8 mouse cellular contexts compared by ENCODE assay signal in the genomic region with DNA sequence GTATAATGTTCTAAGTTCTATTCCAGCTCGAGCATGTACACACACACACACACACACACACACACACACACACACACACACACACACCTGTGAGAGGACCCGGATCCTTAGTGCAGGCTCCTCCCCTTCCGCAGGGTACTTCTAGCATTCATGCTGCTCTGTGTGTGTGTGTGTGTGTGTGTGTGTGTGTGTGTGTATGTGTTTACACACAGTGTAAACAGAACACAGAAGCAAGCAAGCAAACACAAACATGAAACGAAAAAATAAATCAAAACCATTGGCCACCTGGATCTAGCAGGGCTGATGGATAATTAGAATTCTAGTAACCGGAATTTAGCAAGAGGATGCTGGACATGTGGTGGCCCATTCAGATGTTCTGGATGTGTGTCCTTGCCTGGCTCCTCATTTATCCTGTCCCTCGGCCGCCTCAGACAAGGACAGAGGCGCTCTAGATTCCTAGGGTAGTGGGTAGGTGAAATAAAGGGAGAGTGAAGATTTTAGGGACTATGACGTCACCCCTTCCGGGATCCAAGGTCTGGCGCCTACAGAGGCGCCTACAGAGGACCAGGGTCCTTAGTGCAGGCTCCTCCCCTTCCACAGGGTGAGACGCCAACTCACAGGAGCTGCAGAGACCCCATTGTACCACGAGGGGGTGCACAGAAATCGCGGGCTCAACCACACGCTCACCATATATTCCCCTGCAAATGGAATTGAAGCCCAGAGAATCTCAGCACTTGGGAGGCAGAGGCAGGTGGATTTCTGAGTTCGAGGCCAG. TPM values are rescaled to one million over a fixed set of nuclear protein-coding genes. Genes with fewer than 3 reads are reported as not detected.
DNase-seq lines count a peak whose midpoint lies in the region; ATAC-seq lines count a peak whose summit lies in the region.

No protein-coding gene starts in this region.

- H3K9ac ChIP-seq in embryonic facial prominence, embryonic 15.5 days, result no peak overlapping the region
- H3K9ac ChIP-seq in heart, embryonic 12.5 days, result no peak overlapping the region
- H3K9ac ChIP-seq in kidney, embryonic 16.5 days (replicated peaks; ENCODE audit: low read length), result no peak overlapping the region
- no peak overlapping the region for H3K9ac ChIP-seq in liver, embryonic 13.5 days
- no peak overlapping the region for H3K9ac ChIP-seq in stomach, embryonic 15.5 days

- ATAC-seq in embryonic facial prominence, embryonic 15.5 days (ENCODE audit: insufficient number of reproducible peaks, low FRiP score, low TSS enrichment, low read depth), result peak; percentile 75
- peak; percentile 63 for ATAC-seq in heart, embryonic 12.5 days (ENCODE audit: insufficient number of reproducible peaks, low FRiP score)
- peak; percentile 66 for ATAC-seq in kidney, embryonic 16.5 days (ENCODE audit: low FRiP score, low TSS enrichment)
- peak; percentile 71 for ATAC-seq in liver, embryonic 13.5 days (ENCODE audit: low read depth)
- peak; percentile 48 for ATAC-seq in stomach, embryonic 15.5 days (ENCODE audit: insufficient read depth, low FRiP score, low read depth)

- H3K4me2 ChIP-seq in embryonic facial prominence, embryonic 15.5 days (replicated peaks), result peak overlapping the region; percentile 27; the same call in 1 of the 2 replicates
- H3K4me2 ChIP-seq in heart, embryonic 12.5 days, result 0 out of 2 replicates have a peak overlapping the region, but pooled peaks have one; percentile 3
- no peak overlapping the region for H3K4me2 ChIP-seq in kidney, embryonic 16.5 days (replicated peaks; ENCODE audit: low read depth, low read length)
- peak overlapping the region; percentile 8; the same call in 1 of the 2 replicates for H3K4me2 ChIP-seq in liver, embryonic 13.5 days
- 0 out of 2 replicates have a peak overlapping the region, but pooled peaks have one; percentile 22 for H3K4me2 ChIP-seq in stomach, embryonic 15.5 days

- peaks cover 39% of the 10 kb centered on the region for H3K4me1 ChIP-seq in embryonic facial prominence, embryonic 15.5 days
- H3K4me1 ChIP-seq in heart, embryonic 12.5 days (replicated peaks), result peaks cover 37% of the 10 kb centered on the region
- H3K4me1 ChIP-seq in kidney, embryonic 16.5 days (ENCODE audit: insufficient read depth, low read length), result peaks cover 29% of the 10 kb centered on the region
- peaks cover 23% of the 10 kb centered on the region for H3K4me1 ChIP-seq in liver, embryonic 13.5 days (replicated peaks)
- H3K4me1 ChIP-seq in stomach, embryonic 15.5 days, result peaks cover 38% of the 10 kb centered on the region

- H3K27me3 ChIP-seq in embryonic facial prominence, embryonic 15.5 days, result peaks cover 33% of the 10 kb centered on the region
- peaks cover 35% of the 10 kb centered on the region for H3K27me3 ChIP-seq in heart, embryonic 12.5 days (replicated peaks)
- H3K27me3 ChIP-seq in kidney, embryonic 16.5 days (ENCODE audit: insufficient read depth, low read length), result peaks cover 40% of the 10 kb centered on the region
- H3K27me3 ChIP-seq in liver, embryonic 13.5 days, result peaks cover 44% of the 10 kb centered on the region
- peaks cover 27% of the 10 kb centered on the region for H3K27me3 ChIP-seq in stomach, embryonic 15.5 days (replicated peaks)

- no peak overlapping the region for H3K4me3 ChIP-seq in embryonic facial prominence, embryonic 15.5 days (replicated peaks)
- no peak overlapping the region for H3K4me3 ChIP-seq in heart, embryonic 12.5 days
- H3K4me3 ChIP-seq in kidney, embryonic 16.5 days (ENCODE audit: low read length), result no peak overlapping the region
- no peak overlapping the region for H3K4me3 ChIP-seq in liver, embryonic 13.5 days (replicated peaks)
- no peak overlapping the region for H3K4me3 ChIP-seq in stomach, embryonic 15.5 days (replicated peaks)

- WGBS in embryonic facial prominence, embryonic 15.5 days, result 21% methylated on average over 18 of the region's 18 CpGs
- WGBS in heart, embryonic 12.5 days, result 27% methylated on average over 18 of the region's 18 CpGs
- 26% methylated on average over 18 of the region's 18 CpGs for WGBS in kidney, embryonic 16.5 days
- WGBS in liver, embryonic 13.5 days (ENCODE audit: insufficient replicate concordance), result 20% methylated on average over 18 of the region's 18 CpGs
- 18% methylated on average over 18 of the region's 18 CpGs for WGBS in stomach, embryonic 15.5 days

- H3K36me3 ChIP-seq in embryonic facial prominence, embryonic 15.5 days, result no peaks in the 10 kb centered on the region
- H3K36me3 ChIP-seq in heart, embryonic 12.5 days, result no peaks in the 10 kb centered on the region
- H3K36me3 ChIP-seq in kidney, embryonic 16.5 days (ENCODE audit: insufficient read depth, low read length), result no peaks in the 10 kb centered on the region
- H3K36me3 ChIP-seq in liver, embryonic 13.5 days, result no peaks in the 10 kb centered on the region
- H3K36me3 ChIP-seq in stomach, embryonic 15.5 days, result no peaks in the 10 kb centered on the region

- no peak overlapping the region for H3K27ac ChIP-seq in embryonic facial prominence, embryonic 15.5 days (replicated peaks)
- no peak overlapping the region for H3K27ac ChIP-seq in heart, embryonic 12.5 days (ENCODE audit: poor library complexity, severe bottlenecking)
- H3K27ac ChIP-seq in kidney, embryonic 16.5 days (ENCODE audit: low read length), result no peak overlapping the region
- no peak overlapping the region for H3K27ac ChIP-seq in liver, embryonic 13.5 days
- H3K27ac ChIP-seq in stomach, embryonic 15.5 days, result no peak overlapping the region

- H3K9me3 ChIP-seq in embryonic facial prominence, embryonic 15.5 days (replicated peaks), result no peaks in the 10 kb centered on the region
- no peaks in the 10 kb centered on the region for H3K9me3 ChIP-seq in heart, embryonic 12.5 days (replicated peaks)
- H3K9me3 ChIP-seq in kidney, embryonic 16.5 days (ENCODE audit: low read length), result no peaks in the 10 kb centered on the region
- no peaks in the 10 kb centered on the region for H3K9me3 ChIP-seq in liver, embryonic 13.5 days (replicated peaks)
- H3K9me3 ChIP-seq in stomach, embryonic 15.5 days, result no peaks in the 10 kb centered on the region

- DNase-seq in B cell, adult 2 months, result peak; percentile 83 to 85
- DNase-seq in adrenal gland, postnatal 36 days, result peak; percentile 82 to 87
- peak; percentile 64 for DNase-seq in liver, embryonic 13.5 days
- DNase-seq in neural tube, embryonic 10.5 days (ENCODE audit: extremely low spot score, low spot score), result peak; percentile 77

RNA-seq across cellular contexts. Expression of a gene that starts 6.6 kb away (rescaled TPM):
- 10 to 100 TPM; 21.9 to 32.4 TPM for total RNA-seq in adrenal gland, postnatal 36 days (2021)
- 22.4 and 26.0 TPM in 2 replicates for polyA plus RNA-seq in embryonic facial prominence, embryonic 15.5 days (2015; fragmentation: Nextera tagmentation; extraction: Ambion mirVana)
- 3.5 and 4.2 TPM in 2 replicates for polyA plus RNA-seq in heart, embryonic 12.5 days (2016; fragmentation: Nextera tagmentation; extraction: Ambion mirVana)
- polyA plus RNA-seq in kidney, embryonic 16.5 days (2015; fragmentation: Nextera tagmentation; extraction: Ambion mirVana), result 7.4 and 7.5 TPM in 2 replicates
- polyA plus RNA-seq in liver, embryonic 13.5 days (2015; fragmentation: Nextera tagmentation; extraction: Ambion mirVana), result 0.34 and 0.61 TPM in 2 replicates
- polyA plus RNA-seq in stomach, embryonic 15.5 days (2015; fragmentation: Nextera tagmentation; extraction: Ambion mirVana), result 10.2 and 12.7 TPM in 2 replicates

RNA-seq across cellular contexts. Expression of a gene that starts 8.4 kb away (rescaled TPM):
- 1 to 10 TPM; 3.9 to 4.4 TPM for total RNA-seq in adrenal gland, postnatal 36 days (2021)
- polyA plus RNA-seq in embryonic facial prominence, embryonic 15.5 days (2015; fragmentation: Nextera tagmentation; extraction: Ambion mirVana), result 1.8 and 2.9 TPM in 2 replicates
- polyA plus RNA-seq in heart, embryonic 12.5 days (2016; fragmentation: Nextera tagmentation; extraction: Ambion mirVana), result 0.14 and 0.28 TPM in 2 replicates
- polyA plus RNA-seq in kidney, embryonic 16.5 days (2015; fragmentation: Nextera tagmentation; extraction: Ambion mirVana), result 0.62 and 0.65 TPM in 2 replicates
- 0.07 and 0.10 TPM in 2 replicates for polyA plus RNA-seq in liver, embryonic 13.5 days (2015; fragmentation: Nextera tagmentation; extraction: Ambion mirVana)
- polyA plus RNA-seq in stomach, embryonic 15.5 days (2015; fragmentation: Nextera tagmentation; extraction: Ambion mirVana), result 2.9 and 3.6 TPM in 2 replicates

RNA-seq across cellular contexts. Expression of a gene that starts 27.1 kb away (rescaled TPM):
- total RNA-seq in adrenal gland, postnatal 36 days (2021), result 100 to 1,000 TPM; 232 to 251 TPM
- polyA plus RNA-seq in embryonic facial prominence, embryonic 15.5 days (2015; fragmentation: Nextera tagmentation; extraction: Ambion mirVana), result 117 and 138 TPM in 2 replicates
- polyA plus RNA-seq in heart, embryonic 12.5 days (2016; fragmentation: Nextera tagmentation; extraction: Ambion mirVana), result 83.6 and 95.0 TPM in 2 replicates
- 145 and 154 TPM in 2 replicates for polyA plus RNA-seq in kidney, embryonic 16.5 days (2015; fragmentation: Nextera tagmentation; extraction: Ambion mirVana)
- 92.0 and 102 TPM in 2 replicates for polyA plus RNA-seq in liver, embryonic 13.5 days (2015; fragmentation: Nextera tagmentation; extraction: Ambion mirVana)
- polyA plus RNA-seq in stomach, embryonic 15.5 days (2015; fragmentation: Nextera tagmentation; extraction: Ambion mirVana), result 101 and 113 TPM in 2 replicates

RNA-seq across cellular contexts. Expression of a gene that starts 31.8 kb away (rescaled TPM):
- 1 to 10 TPM; 1.1 TPM for total RNA-seq in adrenal gland, postnatal 36 days (2021)
- polyA plus RNA-seq in embryonic facial prominence, embryonic 15.5 days (2015; fragmentation: Nextera tagmentation; extraction: Ambion mirVana), result 0.28 and 0.32 TPM in 2 replicates
- polyA plus RNA-seq in heart, embryonic 12.5 days (2016; fragmentation: Nextera tagmentation; extraction: Ambion mirVana), result 0.14 and 0.15 TPM in 2 replicates
- polyA plus RNA-seq in kidney, embryonic 16.5 days (2015; fragmentation: Nextera tagmentation; extraction: Ambion mirVana), result 0.20 and 0.26 TPM in 2 replicates
- 0.07 and 0.09 TPM in 2 replicates for polyA plus RNA-seq in liver, embryonic 13.5 days (2015; fragmentation: Nextera tagmentation; extraction: Ambion mirVana)
- 0.31 and 0.34 TPM in 2 replicates for polyA plus RNA-seq in stomach, embryonic 15.5 days (2015; fragmentation: Nextera tagmentation; extraction: Ambion mirVana)

RNA-seq across cellular contexts. Expression of a gene that starts 41.5 kb away (rescaled TPM):
- 10 to 100 TPM; 19.2 to 28.1 TPM for total RNA-seq in adrenal gland, postnatal 36 days (2021)
- 41.5 and 43.9 TPM in 2 replicates for polyA plus RNA-seq in embryonic facial prominence, embryonic 15.5 days (2015; fragmentation: Nextera tagmentation; extraction: Ambion mirVana)
- 19.6 and 29.4 TPM in 2 replicates for polyA plus RNA-seq in heart, embryonic 12.5 days (2016; fragmentation: Nextera tagmentation; extraction: Ambion mirVana)
- 49.6 and 53.8 TPM in 2 replicates for polyA plus RNA-seq in kidney, embryonic 16.5 days (2015; fragmentation: Nextera tagmentation; extraction: Ambion mirVana)
- 2.8 and 3.6 TPM in 2 replicates for polyA plus RNA-seq in liver, embryonic 13.5 days (2015; fragmentation: Nextera tagmentation; extraction: Ambion mirVana)
- 29.4 and 33.3 TPM in 2 replicates for polyA plus RNA-seq in stomach, embryonic 15.5 days (2015; fragmentation: Nextera tagmentation; extraction: Ambion mirVana)
